Mouse (Mus musculus): Measurements from ENCODE around the gene Usp9x. TPM values are rescaled to one million over a fixed set of nuclear protein-coding genes. Genes with fewer than 3 reads are reported as not detected.

Usp9x gene
- 63.5 TPM for polyA plus RNA-seq (2014; fragmentation: Illumina TruSeq; extraction: RNeasy Lipid Tissue Mini Kit (QIAGEN cat#74804); ENCODE audit: low read depth, low replicate concordance)

DNA sequence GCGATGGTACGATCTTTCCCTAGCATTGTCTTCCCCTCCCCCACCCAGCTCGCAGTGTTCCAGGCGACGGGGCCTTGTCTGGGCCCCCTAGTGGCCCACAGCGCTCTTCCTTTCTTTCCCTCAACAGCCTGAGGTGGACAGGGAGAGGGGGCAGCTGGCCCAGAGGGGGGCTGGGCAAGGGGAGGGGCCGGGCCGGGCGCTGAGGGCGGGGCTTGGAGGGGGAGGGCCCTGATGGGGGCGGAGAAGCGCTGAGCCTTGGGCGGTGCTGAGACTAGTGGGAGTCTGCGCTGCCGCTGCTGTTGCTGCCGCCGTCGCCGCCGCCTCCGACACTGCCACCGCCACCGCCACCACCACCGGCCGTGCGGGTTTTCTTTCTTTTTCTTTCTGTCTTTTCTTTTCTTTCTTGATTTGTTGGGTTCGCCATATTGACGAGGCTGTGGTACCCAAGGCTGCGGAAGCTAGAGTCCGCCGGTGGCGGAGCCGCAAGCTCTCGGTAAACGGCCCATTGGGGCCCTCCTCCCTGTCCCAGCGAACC, at the start of gene Usp9x:
TSS of gene Usp9x (plus strand) at position 258 of the 535 bp plus-strand sequence.

Other genes starting within 250 kb of the Usp9x start
- 118 TPM for gene Ddx3x, start 209.5 kb downstream of the Usp9x start, polyA plus RNA-seq (2014; fragmentation: Illumina TruSeq; extraction: RNeasy Lipid Tissue Mini Kit (QIAGEN cat#74804); ENCODE audit: low read depth, low replicate concordance)

Measured in adipose tissue, adult 10 weeks (tissue).